Mouse (Mus musculus): Measurements from ENCODE around the gene Rab5if.
"Not testable (repeated sequence)": the region's sequence is repeated elsewhere in the genome, so short reads cannot be mapped to it uniquely, and the experiment has no call there.

Rab5if gene

DNA sequence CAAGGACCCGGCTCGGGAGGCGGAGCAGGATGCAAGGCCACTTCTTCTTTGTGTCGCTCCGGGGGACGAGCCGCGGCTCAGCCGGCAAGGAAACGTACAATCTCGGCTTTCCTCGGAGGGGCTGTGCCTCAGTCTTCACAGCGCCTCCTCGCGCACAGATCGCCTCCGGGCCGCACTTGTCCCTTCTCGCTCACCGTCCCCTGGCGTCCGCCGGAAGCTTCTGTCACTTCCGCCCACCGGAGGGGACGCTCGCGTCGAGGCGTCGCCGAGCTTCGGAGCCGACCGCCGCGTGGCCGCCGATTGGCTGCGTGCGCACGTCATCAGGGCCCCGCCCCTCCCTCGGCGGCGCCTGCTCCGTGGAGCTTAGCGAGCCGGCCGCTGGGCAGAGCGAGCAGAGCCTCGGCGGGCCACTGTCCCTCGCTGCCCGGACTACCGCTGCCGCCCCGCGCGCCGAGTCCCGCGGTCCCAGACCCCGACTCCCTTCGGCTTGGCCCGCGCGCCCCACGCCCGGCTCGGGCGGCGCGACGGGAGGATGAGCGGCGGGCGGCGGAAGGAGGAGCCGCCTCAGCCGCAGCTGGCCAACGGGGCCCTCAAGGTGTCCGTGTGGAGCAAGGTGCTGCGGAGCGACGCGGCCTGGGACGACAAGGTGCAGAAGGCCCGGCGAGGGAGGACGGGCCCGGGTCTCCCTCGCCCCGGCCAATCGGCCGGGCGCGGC, at the start of gene Rab5if:
Gene Rab5if (plus strand): TSS at position 357 of the 715 bp plus-strand sequence.
- peak; percentile 96 for DNase-seq

DNA sequence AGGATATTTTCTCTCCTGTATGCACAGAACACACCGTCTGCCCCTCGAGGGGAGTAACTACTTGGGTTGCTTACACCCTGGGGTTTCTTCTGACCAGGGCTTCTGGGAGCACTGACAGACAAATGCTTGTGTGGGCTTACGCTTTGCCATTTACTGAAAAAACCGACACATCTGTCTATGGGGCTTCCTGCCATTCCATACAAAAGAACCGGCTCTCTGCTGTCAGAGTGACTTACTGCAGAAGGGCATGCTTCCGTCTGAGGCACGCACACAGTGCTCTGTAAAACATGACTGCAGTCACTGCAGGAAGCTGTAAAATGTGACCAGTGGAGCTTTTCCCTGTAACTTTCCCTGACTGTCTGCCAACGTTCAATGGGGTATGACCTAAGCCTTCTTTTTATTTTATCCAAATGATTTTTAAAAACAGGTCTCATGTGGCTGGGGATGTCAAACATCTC, 48.6 kb upstream of the Rab5if start:
- no peak for DNase-seq

DNA sequence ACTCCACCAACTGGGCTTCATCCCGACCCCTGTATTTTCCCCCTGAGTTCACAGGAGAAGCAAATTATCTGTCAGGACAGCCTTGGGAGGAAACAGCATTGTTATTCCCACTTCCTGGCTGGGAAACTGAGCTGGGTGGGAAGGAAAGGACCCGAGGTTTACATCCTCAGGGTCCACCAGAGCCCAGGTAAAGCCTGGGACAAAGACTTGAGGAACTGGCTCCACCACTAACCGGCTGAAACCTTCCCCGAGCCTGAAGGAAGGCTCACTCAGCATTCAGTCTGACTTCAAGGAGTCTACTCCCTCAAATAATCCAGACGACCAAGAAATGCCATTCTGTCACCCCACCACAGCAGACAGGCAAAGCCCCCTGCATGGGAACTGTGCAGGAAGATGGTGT, 48.0 kb upstream of the Rab5if start:
- DNase-seq: no peak

DNA sequence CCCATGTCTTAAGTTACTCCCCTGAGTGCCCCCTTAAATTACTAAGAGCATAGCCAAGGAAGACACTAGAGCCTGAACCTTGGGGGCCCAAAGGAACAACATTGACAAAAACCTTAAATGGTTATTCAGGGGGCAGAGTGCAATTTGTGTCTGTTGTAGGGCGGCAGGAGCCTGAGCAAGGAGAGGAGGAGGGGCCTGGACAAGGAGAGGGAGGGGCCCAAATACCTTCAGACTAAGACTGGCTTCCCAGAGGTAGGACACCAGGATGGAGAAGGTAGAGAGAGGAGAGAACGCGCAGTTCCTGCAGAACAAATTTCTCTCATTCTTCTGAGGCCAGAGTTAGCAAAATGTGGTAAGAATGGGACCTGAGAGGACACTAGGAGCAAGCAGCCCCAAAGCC, 47.5 kb upstream of the Rab5if start:
- no peak for DNase-seq

DNA sequence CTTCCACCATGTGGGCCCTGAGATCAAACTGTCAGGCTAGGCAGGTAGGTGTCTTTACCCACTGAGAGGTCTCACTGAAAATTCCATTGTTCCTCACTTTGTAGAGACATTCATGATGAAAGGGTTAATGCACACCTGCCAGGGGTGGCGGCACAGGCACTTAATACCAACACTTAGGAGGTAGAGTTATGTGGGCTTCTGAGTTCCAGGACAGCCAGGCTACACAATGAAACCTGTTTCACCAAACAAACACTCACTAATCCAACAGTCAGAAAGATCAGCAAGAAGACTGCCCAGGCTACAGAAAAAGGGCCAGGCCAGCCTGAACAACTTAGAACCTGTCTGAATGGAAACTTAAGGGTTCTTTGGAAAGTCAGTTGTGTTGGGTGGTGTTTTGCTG, 46.8 kb upstream of the Rab5if start:
- DNase-seq: no peak

DNA sequence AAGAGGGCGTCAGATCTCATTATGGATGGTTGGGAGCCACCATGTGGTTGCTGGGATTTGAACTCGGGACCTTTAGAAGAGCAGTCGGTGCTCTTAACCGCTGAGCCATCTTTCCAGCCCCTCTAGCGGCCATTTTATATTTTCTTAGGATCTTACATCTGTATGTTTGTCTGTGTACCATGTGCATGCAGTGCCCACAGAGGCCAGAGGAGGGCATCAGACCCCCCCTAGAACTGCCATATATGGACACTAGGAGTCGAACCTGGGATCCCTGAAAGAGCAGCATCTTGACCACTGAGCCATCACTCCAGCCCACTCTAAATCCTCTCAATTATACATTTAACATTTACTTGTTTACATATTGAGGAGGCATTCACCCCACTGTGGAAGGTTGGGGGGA, 37.8 kb upstream of the Rab5if start:
- DNase-seq: not testable (repeated sequence)

DNA sequence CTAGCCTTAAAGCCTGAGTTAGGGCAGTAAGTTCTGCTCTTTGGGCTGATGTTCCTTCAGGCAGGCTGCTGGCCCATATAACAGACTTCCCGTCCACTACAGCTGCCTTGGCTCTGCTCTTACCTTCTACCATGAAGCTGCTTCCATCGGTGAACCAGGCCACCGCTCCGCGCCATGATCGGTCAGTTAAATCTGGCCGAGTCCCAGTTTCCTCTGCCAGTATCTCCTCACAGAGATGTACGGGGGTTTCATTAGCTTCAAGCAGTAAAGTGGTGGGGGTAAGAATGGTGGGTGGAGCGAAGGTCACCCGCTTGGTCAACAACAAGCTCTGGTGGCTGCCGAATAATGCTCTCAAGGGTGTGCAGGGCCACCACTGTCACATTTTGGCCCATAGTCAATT, 28.6 kb upstream of the Rab5if start:
- no peak for DNase-seq

DNA sequence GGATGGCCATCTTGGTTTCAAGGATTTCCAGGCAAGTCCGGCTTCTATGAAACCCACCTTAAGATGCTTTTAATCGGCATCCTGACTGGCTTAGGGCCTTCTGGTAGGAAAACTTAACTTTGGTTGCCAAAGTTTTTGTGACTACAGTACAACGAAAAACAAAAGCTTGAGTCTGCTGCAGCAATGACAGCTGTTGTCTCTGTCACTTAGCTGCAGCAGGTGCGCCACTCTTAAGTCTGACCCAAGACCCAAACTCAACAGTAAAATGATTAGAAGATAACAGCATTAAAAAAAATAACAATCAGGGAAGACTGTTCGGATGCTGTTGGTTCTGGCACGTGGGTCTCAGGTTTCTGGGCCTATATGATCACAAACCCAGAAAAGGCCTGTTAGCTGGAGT, 24.1 kb upstream of the Rab5if start:
- DNase-seq: no peak

DNA sequence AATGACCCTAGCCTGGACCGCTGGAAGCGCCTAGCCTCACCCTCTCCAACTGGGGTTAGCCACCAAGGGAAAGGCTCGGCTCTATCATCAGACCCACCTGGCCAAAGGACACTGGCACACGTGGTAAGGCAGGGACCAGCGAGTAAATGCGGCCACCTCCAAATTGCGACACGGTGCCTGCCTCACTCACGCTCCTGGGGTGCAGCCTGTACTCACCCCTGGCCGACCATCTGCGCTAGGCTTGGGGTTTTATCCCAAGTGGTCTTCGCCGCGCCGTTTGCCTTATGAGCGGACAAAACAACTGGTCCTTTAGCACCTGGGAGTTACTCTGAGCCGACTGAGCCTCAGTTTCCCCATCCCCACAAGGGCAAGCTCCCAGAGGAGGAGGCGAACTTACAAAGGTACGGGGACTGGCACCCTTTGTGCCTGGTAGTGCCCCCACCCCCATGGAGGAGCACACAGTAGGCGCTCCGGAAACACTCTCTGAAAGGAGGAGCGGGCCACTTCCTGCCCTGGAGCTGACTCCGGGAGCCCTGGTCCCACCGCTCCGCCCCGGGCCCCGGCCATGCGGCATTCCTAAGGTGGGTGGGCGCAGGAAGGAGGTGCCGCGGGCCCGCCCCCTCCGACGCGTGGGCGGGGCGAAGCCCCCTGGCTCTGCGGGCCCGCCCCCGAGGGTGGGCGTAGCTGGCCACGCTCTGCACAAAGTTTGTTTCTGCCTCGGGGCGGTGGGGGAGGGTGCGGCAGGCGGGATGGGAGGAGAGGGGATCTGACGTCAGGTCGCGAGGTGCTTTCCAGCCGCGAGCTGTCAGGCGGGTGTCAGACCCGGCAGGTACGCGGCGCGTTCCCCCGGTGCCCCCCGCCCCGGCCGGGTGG, 23.4 kb upstream of the Rab5if start, which contains the start of gene Tgif2:
Gene Tgif2 (plus strand): TSS at position 689 of the 873 bp plus-strand sequence.
- DNase-seq: peak; percentile 79 to 84

DNA sequence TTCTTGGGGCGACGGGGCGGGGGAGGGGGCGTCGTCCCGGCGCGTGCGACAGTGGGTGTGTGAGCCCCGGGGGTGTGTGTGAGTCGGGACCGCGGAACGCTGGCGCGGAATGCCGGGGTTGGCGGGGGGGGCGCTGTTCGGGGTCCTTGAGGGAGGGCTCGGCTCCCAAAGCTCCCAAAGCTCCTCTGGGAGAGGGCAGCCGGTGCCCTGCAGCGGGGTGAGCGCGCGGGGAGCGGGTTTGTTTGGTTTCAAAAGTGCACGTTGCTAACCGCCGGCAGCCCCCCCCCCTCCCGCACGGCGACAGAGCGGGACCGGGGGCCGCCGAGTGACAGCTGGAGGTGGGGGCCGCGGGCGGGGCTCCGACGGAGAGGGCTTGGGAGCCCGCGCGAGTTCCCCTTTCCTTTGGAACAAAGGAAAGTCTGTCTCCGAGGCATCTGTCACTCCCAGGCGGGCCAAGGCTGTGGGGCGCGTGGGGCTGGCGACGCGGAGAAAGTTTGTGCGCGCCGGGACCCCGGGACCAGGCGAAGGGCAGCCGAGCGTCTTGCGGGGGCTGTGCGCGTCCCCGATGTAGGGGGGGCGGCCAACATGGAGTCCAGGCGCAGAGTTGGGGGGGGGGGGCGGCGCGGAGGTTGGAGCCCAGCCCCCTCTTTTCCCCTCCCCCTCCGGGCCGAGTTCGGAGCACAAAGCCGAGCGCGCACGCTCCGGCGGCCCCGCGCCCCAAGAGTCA, 22.5 kb upstream of the Rab5if start:
- DNase-seq: peak; percentile 28 to 32

DNA sequence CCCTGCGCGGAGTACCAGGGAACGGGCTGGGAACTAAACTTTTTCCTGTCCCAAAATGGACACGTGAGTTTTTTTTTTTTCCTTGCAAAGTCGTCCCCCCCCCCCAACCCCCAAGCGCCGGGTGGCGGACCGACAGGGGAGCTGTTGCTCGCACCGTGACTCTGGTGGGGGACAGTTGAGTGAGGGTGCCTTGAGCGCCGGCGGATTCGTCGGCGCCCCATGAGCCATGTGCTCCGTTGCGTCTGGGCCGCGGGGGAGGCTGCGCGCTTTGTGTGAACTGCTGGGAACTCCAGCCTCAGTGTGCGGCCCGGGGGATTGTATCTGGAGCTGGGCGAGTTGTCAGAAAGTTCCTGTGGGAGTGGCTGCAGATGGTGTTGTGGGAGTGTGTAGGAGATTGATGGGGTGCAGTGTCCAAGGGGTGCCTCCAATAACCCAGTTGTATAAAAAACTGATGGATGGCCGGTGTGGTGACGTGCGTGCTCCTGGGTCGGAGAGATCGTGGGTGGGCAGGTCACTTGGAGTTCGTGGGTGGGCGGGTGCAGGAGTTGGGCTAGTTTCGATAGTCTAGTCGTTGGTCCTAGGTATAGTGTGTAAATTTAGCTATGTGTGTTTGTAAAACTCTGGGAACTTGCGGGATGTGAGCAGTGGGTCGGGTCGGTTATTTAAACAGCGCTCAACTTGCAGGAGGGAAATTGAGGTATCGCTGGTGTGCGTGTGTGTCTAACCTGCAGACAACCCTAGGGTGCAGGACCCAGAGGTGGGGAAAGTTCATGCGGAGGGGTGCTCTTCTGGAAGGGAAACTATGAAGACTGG, 21.7 kb upstream of the Rab5if start:
- peak; percentile 50 to 55 for DNase-seq

DNA sequence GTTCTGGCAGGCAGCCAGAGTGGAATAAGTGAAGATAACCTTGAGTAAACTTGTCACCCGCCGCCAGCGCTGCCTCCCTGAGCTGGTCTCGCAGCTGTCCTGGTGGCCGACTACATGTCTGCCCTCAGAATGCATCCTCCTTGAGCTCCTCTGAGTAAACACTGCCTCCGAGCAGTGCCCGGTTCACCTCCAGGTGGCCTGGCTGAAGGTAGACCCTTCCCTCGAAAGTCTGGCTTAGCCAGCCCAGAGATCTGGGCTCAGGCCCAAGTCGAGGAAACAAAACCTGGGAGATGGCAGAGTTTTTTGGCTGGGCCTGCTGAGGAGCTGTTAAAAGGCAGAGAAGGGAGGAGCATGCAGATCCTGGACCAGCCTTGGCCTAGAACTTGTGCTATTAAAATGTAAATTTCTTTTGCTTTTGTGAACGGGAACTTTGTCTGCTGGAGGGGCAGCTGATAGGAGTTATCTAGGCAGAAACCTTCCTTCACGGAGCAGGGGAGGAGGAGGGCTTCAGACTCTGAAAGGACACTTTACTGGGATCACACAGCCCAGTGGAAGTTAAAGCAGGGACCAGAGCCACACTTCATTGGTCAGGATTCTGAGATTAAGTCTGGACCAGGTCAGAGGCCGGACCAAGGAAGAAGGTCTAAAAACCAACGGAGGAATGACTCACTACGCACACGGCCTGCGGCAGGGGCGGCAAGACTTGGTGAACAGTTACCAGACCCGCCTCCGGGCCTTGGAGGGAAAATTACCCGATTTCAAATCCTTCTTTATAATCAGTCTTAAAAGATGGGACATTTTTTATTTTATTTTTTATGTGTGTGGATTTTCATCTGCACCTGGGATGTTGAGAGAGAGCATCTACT, 20.9 kb upstream of the Rab5if start:
- peak in 1 of 2 experiments; percentile 8 for DNase-seq

DNA sequence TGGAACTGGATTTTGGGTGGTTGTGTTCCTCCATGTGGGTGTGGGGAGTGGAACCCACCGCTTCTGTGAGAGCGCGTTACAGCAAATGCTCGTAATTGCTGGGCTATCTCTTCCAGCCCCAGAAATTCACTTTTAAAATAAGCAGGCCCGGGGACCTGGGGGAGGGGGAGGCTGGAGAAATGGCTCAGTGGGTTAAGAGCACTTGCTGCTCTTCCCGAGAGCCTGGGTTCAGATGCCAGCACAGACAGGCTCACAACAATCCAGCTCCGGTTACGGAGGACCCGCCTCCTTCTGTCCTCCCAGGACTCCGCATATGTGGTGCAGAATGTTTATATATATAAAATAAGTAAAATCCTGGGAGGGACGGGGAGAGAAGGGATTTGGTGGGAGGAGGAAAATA, 20.2 kb upstream of the Rab5if start:
- no peak for DNase-seq

DNA sequence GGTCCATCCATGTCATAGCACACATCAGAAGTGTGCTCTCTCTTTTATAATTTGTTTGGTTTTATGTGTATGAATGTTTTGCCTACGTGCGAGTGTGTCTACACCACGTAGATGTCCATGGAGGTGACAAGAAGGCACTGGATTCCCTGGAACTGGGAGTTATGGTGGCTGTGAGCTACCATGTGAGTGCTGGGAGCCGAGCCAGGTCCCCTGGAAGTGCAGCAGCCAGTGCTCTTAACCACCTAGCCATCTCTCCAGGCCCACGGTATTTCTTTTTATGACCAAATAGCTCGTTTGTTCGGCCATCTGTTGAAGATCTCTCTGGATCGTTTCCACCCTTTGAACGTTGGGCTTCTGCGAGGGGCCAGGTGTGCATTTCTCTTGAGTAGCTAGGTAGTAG, 19.6 kb upstream of the Rab5if start:
- DNase-seq: no peak

DNA sequence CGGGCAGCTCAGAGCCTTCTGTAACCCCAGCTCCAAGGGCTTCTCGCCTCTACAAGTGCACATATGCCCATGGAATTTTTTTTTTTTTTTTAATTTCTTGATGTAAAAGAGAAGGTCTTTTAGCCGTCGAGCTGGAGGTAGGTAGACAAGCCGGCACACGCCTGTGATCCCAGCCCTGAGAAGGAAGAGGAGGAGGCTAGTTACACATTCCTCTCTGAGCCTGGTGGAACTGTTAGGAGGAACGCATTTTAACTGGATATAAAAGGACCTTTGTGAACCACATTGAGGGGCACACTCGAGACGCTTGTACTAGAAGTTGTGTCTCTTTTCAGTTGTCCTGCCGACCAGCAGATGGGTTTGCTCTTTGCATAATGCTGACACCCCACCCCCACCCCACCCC, 18.2 kb upstream of the Rab5if start:
- DNase-seq: no peak

DNA sequence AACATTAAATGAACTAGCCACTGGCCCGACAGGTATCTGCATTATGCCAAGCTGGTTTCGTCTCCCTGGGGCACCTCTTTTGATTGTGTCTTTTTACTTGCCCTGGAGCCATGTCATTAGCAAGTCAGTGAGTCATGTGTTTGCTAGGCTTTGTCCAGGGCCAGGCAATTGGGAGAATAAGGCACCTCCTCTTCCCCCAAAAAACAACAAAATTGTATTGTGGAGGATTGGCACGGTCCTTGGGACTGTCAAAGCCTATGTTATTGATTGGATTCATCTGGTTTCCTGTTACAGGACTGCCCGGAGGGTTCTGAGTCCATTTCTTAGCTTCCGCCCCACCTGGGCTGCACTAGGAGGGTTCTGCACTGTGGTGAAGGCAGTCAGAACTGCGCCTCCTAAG, 15.3 kb upstream of the Rab5if start:
- DNase-seq: no peak

DNA sequence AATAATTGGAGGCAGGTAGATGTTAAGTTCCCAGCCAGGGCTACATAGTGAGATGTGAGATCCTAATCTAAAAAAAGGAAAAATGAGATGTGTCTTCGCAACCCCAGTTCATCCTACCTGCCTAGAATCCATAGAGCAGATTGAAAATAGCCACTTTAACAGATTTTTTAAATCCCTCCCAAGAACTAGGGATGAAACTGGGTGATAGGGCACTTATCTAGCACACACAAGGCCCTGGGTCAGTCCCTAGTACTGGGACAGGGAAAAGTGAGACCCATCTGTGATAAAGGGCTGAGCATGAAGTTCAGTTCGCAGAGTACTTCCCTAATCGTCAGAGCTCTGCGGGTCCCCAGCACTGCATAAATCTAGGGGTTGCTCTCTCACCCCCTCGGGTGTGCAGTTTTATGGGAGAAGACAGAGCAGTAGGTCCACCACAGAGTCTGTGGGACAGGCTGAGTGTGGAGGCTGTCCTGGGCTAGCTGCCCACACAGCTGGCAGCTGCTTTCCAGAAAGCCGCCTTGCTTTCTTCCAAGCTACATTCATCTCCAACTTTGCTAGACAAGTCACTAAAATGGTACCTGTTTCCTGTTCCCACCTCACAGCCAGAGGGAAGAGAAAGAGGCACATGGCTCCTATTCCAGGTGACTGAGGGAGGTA, 14.3 kb upstream of the Rab5if start:
- DNase-seq: no peak

DNA sequence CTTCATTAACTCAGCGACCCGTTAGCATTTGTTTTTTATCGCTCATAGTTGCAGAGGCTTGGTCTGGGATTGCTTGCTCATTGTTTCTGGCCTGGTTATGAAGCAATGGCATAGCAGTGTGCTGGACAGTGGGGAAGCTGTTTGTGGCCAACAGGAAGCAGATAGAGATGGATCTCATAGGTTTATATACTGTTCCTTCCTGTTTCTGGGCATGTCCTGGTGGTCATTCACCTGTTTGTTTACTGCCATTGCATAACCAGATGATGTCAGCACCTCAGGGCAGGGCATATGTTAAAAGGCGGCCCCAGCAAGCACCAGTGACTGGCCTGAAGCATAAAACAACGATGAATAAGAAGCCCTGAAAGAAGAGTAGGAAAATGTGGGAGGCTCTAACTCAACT, 12.4 kb upstream of the Rab5if start:
- no peak for DNase-seq

DNA sequence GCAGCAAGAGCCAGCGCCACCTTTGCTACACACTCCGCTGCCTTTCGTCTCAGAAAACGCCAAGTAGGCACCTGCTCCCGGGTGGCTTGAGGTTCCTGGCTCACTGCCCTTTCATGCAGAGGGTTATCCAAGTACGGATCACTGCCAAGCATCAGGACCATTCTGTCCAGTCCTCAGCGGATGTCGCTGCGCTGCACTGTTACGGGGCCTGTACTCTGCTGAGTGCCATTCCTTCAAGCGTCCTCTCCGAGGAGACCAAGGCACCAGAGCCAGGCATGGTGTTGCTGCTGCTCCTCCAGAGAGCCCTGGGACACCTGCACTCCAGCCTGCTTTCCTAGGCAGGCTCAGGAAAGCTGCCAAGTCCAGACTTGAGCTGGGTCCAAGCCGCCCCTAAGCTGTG, 9.3 kb upstream of the Rab5if start:
- not testable (repeated sequence) for DNase-seq

DNA sequence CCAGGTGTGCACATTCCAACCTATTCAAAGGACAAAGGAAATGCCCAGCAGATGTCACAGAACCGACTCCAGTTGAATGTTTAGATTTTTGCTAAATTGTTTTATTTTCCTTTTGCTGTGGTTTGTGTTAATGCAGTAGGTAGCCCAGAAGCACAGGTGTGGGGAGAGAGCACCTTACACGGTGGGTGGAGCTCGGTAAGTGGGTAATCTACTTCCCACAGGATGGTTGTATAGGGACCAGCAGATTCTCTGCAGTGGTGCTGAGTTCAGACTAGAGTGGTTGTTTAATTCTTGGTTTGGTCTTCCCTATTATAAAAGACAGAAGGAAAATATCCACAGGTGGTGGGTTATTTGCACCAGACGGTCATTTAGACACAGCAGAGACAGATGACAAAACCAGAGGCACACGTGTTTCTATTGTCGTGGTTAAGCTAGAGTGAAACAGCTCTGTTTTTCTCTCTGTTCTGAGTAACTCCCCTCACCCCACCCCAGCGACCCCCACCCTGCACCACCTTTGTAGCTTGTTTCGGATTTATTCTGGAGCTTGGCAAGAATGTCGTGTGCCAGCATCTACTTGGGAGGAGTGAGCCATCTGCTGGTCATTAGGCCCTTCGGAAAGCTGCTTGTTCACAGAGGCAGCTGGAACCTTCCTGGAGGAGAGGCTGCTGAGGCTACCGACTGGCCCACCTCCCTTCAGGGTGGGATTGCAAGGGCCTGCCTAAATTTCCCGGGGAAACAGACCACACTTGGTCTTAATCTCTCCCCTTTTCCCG, 8.7 kb upstream of the Rab5if start:
- not testable (repeated sequence) for DNase-seq

Data from thymus, adult 18-20 months (tissue).